Mouse (Mus musculus) C2C12 (cell line): ENCODE data around the gene Ldb1.

Experiments
- CTCF ChIP-seq: IDR thresholded peaks from one replicate; pipeline ENCODE4 v1.5.1; 2011; ENCODE audit not compliant: control insufficient read depth, insufficient read depth, insufficient read length
- FOSL1 ChIP-seq: IDR thresholded peaks from one replicate; pipeline ENCODE4 v1.8.0; 2011; ENCODE audit warnings: mild to moderate bottlenecking, low read length; ENCODE audit not compliant: poor library complexity, insufficient read depth, severe bottlenecking
- MAX ChIP-seq: IDR thresholded peaks from one replicate; pipeline ENCODE4 v1.6.1; 2011; ENCODE audit warnings: mild to moderate bottlenecking, control low read depth

DNA sequence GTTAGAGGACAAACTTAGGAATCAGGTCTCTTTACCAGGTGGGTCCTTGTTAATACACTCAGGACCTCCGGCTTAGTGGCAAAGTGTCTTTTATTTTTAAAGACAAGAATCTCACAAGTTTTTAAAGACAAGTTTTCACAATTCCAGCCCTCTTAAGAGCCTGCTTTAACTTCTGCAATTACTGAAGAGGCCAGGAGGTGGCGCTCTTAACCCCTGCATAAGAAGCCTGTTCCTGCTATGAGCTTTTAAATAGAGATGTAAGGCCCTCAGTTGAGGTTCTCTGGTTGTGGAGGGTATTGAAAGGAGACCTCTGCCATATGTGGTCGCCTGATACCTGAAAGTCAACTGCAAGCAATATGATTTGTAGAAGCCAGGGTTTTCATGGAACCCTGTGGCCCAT is 41.3 kb upstream of the Ldb1 start:
- TF ChIP-seq FOSL1 (no peak), CTCF (no peak), MAX (no peak)
